ENCODE assay signal across 8 mouse cellular contexts in the genomic region with DNA sequence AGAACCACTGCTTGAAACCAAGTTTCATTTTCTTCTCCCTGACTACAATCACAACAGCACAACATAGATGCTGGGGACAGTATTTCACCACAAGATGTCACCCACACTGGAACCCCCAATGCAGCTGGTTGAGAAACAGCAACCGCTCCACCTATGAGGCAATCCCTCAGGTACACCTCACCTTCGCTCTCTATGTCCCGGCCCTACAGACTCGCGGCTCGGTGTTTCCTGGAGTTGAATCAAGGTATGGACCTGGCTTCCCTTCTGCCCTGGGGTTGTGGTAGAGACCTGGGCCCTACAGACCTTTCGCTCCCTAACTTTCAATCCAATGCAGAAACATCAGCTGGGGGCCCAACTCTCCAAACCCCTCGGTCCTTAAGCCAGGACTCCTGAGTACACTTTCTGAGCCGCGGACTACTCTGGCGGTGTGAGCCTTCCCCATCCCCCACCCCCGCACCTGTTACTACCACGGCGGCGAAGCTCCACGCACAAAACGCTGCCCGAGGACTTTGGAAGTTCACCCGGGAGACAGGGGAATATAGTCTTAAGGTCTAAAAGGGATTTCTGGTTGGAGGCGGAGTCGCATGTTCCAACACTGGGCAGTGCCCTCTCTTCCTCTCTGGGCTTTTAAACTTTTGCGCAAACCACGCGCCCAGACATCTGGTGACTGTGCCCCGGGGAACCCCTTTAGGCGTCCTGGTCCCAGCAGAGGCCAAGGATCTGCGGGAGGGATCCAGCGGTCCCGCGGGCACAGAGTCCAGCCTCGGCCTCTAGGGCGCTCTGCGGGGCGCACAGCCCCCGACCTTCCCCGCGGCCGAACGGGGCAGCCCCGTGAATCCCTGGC. TPM values are rescaled to one million over a fixed set of nuclear protein-coding genes. Genes with fewer than 3 reads are reported as not detected.
DNase-seq lines count a peak whose midpoint lies in the region; ATAC-seq and TF ChIP-seq lines count a peak whose summit lies in the region.
"Had no signal": no experiment of that assay in that cellular context is flagged by ENCODE, and none has a peak within 500 bp of the region (broad histone marks: within the 10 kb centered on the region; RNA-seq: fewer than 3 reads in every experiment).

No protein-coding gene starts in this region.

- H3K4me2 ChIP-seq in forebrain, embryonic 11.5 days (ENCODE audit: low read depth, low read length, severe bottlenecking) = peak overlapping the region; percentile 85
- peak overlapping the region; percentile 72 for H3K4me2 ChIP-seq in midbrain, embryonic 15.5 days

- no peaks in the 10 kb centered on the region for H3K9me3 ChIP-seq in forebrain, embryonic 11.5 days (ENCODE audit: control insufficient read depth, low read length)
- no peaks in the 10 kb centered on the region for H3K9me3 ChIP-seq in midbrain, embryonic 15.5 days

- peak overlapping the region; percentile 72 for H3K4me3 ChIP-seq in thymus, adult 2 months (ENCODE audit: control insufficient read depth, insufficient read depth, low read length)
- H3K4me3 ChIP-seq in forebrain, embryonic 11.5 days (ENCODE audit: low read depth, low read length) = peak overlapping the region; percentile 61
- H3K4me3 ChIP-seq in midbrain, embryonic 15.5 days = peak overlapping the region; percentile 46

- peak; percentile 37; the same call in 1 of the 2 replicates for ATAC-seq in forebrain, embryonic 11.5 days (replicated peaks; ENCODE audit: low FRiP score)
- no peak for ATAC-seq in midbrain, embryonic 15.5 days (replicated peaks)

- WGBS in thymus, adult 2 months = 2% methylated on average over 40 of the region's 40 CpGs
- WGBS in forebrain, embryonic 11.5 days = 7% methylated on average over 40 of the region's 40 CpGs
- WGBS in midbrain, embryonic 15.5 days = 6% methylated on average over 40 of the region's 40 CpGs

- H3K36me3 ChIP-seq in thymus, adult 2 months (ENCODE audit: control insufficient read depth, insufficient read depth, low read length) = no peaks in the 10 kb centered on the region
- no peaks in the 10 kb centered on the region for H3K36me3 ChIP-seq in forebrain, embryonic 11.5 days (ENCODE audit: control insufficient read depth, insufficient read depth, low read length)
- no peaks in the 10 kb centered on the region for H3K36me3 ChIP-seq in midbrain, embryonic 15.5 days (replicated peaks)

- no peaks in the 10 kb centered on the region for H3K27me3 ChIP-seq in thymus, adult 2 months (ENCODE audit: control insufficient read depth, insufficient read depth, low read length)
- H3K27me3 ChIP-seq in forebrain, embryonic 11.5 days (ENCODE audit: control insufficient read depth, insufficient read depth, low read length) = peaks cover 10% of the 10 kb centered on the region; the same call in 1 of the 2 replicates
- H3K27me3 ChIP-seq in midbrain, embryonic 15.5 days (replicated peaks) = peaks cover 33% of the 10 kb centered on the region

- no peak overlapping the region for H3K27ac ChIP-seq in thymus, adult 2 months (ENCODE audit: control insufficient read depth, insufficient read depth, low read length)
- no peak overlapping the region for H3K27ac ChIP-seq in forebrain, embryonic 11.5 days (ENCODE audit: low read depth, low read length)
- H3K27ac ChIP-seq in midbrain, embryonic 15.5 days = no peak overlapping the region

- DNase-seq in thymus, adult 2 months = no peak
- no peak for DNase-seq in thymus, postnatal 10 days (ENCODE audit: low spot score in 2 of 2)
- no peak for DNase-seq in forebrain, embryonic 11.5 days (ENCODE audit: low spot score)
- peak; percentile 45 to 74 for DNase-seq in kidney, postnatal 25 days
- no peak for DNase-seq in right cerebral cortex, postnatal 36 days (ENCODE audit: low spot score in 2 of 2)
- no peak for DNase-seq in layer of hippocampus, postnatal 25 days (ENCODE audit: extremely low spot score in 1 of 2, low spot score in 1 of 2)

- peaks cover 33% of the 10 kb centered on the region for H3K4me1 ChIP-seq in thymus, adult 2 months (replicated peaks; ENCODE audit: control insufficient read depth, insufficient read depth, low read length)
- peaks cover 10% of the 10 kb centered on the region; the same call in 1 of the 2 replicates for H3K4me1 ChIP-seq in forebrain, embryonic 11.5 days (replicated peaks; ENCODE audit: control insufficient read depth, insufficient read depth, low read length)
- H3K4me1 ChIP-seq in midbrain, embryonic 15.5 days = peaks cover 11% of the 10 kb centered on the region

- H3K9ac ChIP-seq in forebrain, embryonic 11.5 days (ENCODE audit: low read length) = peak overlapping the region; percentile 53
- H3K9ac ChIP-seq in midbrain, embryonic 15.5 days = peak overlapping the region; percentile 36

- TF ChIP-seq POLR2A in thymus, adult 2 months (IDR thresholded peaks at IDR 0.05; ENCODE audit: control insufficient read depth, extremely low read depth, insufficient read depth, low read length, poor library complexity) = no peak

- 0 out of 2 replicates have a peak, but pooled peaks have one; percentile 22 for TF ChIP-seq CTCF in thymus, adult 2 months (IDR thresholded peaks at IDR 0.05; ENCODE audit: borderline replicate concordance, control insufficient read depth, extremely low read depth, insufficient read depth, low read length, poor library complexity)

RNA-seq across cellular contexts. Expression of a gene that starts 3.3 kb away (rescaled TPM):
- 40.8 and 44.4 TPM in 2 replicates for polyA plus RNA-seq in thymus, adult 2 months (2012; rRNA removed)
- polyA plus RNA-seq in forebrain, embryonic 11.5 days (2014; fragmentation: Nextera tagmentation; extraction: Ambion mirVana) = 2.5 and 2.7 TPM in 2 replicates
- 0.83 TPM in 2 replicates for polyA plus RNA-seq in midbrain, embryonic 15.5 days (2015; fragmentation: Nextera tagmentation; extraction: Ambion mirVana)
- total RNA-seq in layer of hippocampus, postnatal 25 days (2021) = 1 to 10 TPM; 1.1 to 1.8 TPM

RNA-seq across cellular contexts. Expression of a gene that starts 29.8 kb away (rescaled TPM):
- polyA plus RNA-seq in thymus, adult 2 months (2012; rRNA removed) = 0.36 and 0.97 TPM in 2 replicates
- polyA plus RNA-seq in forebrain, embryonic 11.5 days (2014; fragmentation: Nextera tagmentation; extraction: Ambion mirVana) = 0.23 and 0.67 TPM in 2 replicates
- 1.5 and 3.0 TPM in 2 replicates for polyA plus RNA-seq in midbrain, embryonic 15.5 days (2015; fragmentation: Nextera tagmentation; extraction: Ambion mirVana)
- 1 to 10 TPM; 6.4 to 7.0 TPM for total RNA-seq in layer of hippocampus, postnatal 25 days (2021)
- total RNA-seq: common myeloid progenitor, adult 5-6 weeks had no signal

RNA-seq across cellular contexts. Expression of a gene that starts 30.6 kb away (rescaled TPM):
- polyA plus RNA-seq in thymus, adult 2 months (2012; rRNA removed) = 9.4 and 14.0 TPM in 2 replicates
- polyA plus RNA-seq in forebrain, embryonic 11.5 days (2014; fragmentation: Nextera tagmentation; extraction: Ambion mirVana) = 1.7 TPM in 2 replicates
- 23.3 and 24.4 TPM in 2 replicates for polyA plus RNA-seq in midbrain, embryonic 15.5 days (2015; fragmentation: Nextera tagmentation; extraction: Ambion mirVana)
- total RNA-seq in layer of hippocampus, postnatal 25 days (2021) = 10 to 100 TPM; 65.7 to 78.3 TPM
- total RNA-seq: common myeloid progenitor, adult 5-6 weeks had no signal

RNA-seq across cellular contexts. Expression of a gene that starts 37.3 kb away (rescaled TPM):
- polyA plus RNA-seq in thymus, adult 2 months (2012; rRNA removed) = not detected in 2 replicates
- polyA plus RNA-seq in forebrain, embryonic 11.5 days (2014; fragmentation: Nextera tagmentation; extraction: Ambion mirVana) = not detected in 2 replicates
- 0.33 and 0.45 TPM in 2 replicates for polyA plus RNA-seq in midbrain, embryonic 15.5 days (2015; fragmentation: Nextera tagmentation; extraction: Ambion mirVana)
- total RNA-seq in layer of hippocampus, postnatal 25 days (2021) = under 1 TPM; 0.32 to 0.68 TPM
- total RNA-seq: common myeloid progenitor, adult 5-6 weeks had no signal

RNA-seq across cellular contexts. Expression of a gene that starts 42.3 kb away (rescaled TPM):
- polyA plus RNA-seq in thymus, adult 2 months (2012; rRNA removed) = 26.5 and 27.1 TPM in 2 replicates
- 23.5 and 25.9 TPM in 2 replicates for polyA plus RNA-seq in forebrain, embryonic 11.5 days (2014; fragmentation: Nextera tagmentation; extraction: Ambion mirVana)
- 31.4 and 36.6 TPM in 2 replicates for polyA plus RNA-seq in midbrain, embryonic 15.5 days (2015; fragmentation: Nextera tagmentation; extraction: Ambion mirVana)
- total RNA-seq in layer of hippocampus, postnatal 25 days (2021) = 10 to 100 TPM; 97.0 to 97.1 TPM

Comparison
In these comparisons a context has a peak if more than half of its experiments do, and no peak if none do; other contexts are left out.
1. DNase-seq: peak in kidney, postnatal 25 days (2 of 2); none in thymus, adult 2 months (single experiment), thymus, postnatal 10 days (0 of 2), forebrain, embryonic 11.5 days (single experiment), right cerebral cortex, postnatal 36 days (0 of 2) and layer of hippocampus, postnatal 25 days (0 of 2).
2. RNA of a gene that starts 3.3 kb away (polyA plus RNA-seq): 40.8 to 44.4 TPM in thymus, adult 2 months; 2.5 to 2.7 TPM in forebrain, embryonic 11.5 days and 0.83 TPM in midbrain, embryonic 15.5 days; every median in the first group is over 10 times any median in the second.
3. Peak in every context shown above with its lines, with median percentiles within 50 percentile points of each other: H3K4me3 ChIP-seq.